Mouse (Mus musculus) CH12.LX (cell line): ENCODE results near the gene Fuk. TPM values are rescaled to one million over a fixed set of nuclear protein-coding genes. Genes with fewer than 3 reads are reported as not detected.

Experiments used
- DNase-seq: peaks from one replicate; pipeline ENCODE4 v3.0.0-alpha.2; 2013; ENCODE audit errors: extremely low read depth
- H3K27ac ChIP-seq: 2 replicates; pipeline ENCODE4 v1.5.1; 2012; ENCODE audit warnings: low read depth, mild to moderate bottlenecking, control low read depth, moderate library complexity; ENCODE audit not compliant: insufficient read depth
- H3K27me3 ChIP-seq: replicated peaks from 2 replicates; pipeline ENCODE3; 2012; ENCODE audit warnings: inconsistent platforms
- H3K36me3 ChIP-seq, 2 experiments: replicated peaks in 1 of 2; 2 replicates each; pipeline versions ENCODE3 to v1.6.1; 2012; ENCODE audit warnings: inconsistent platforms in 1 of 2, low read length in 1 of 2, mild to moderate bottlenecking in 1 of 2, mixed read lengths in 1 of 2, moderate library complexity in 1 of 2; ENCODE audit not compliant: control insufficient read depth in 1 of 2, insufficient read depth in 1 of 2
- H3K4me1 ChIP-seq, 2 experiments: 2 replicates each; pipeline ENCODE4 v1.6.1; 2012; ENCODE audit warnings: inconsistent platforms in 1 of 2, moderate library complexity in 1 of 2; ENCODE audit not compliant: insufficient read depth in 2 of 2, control insufficient read depth in 1 of 2
- H3K4me2 ChIP-seq: 2 replicates; pipeline ENCODE4 v1.6.1; 2012; ENCODE audit warnings: low read depth, mild to moderate bottlenecking, control low read depth; ENCODE audit not compliant: poor library complexity, insufficient read depth, severe bottlenecking
- H3K4me3 ChIP-seq, 3 experiments: fragments of 150-350 bp in 1 of 3; sonication (generic) in 1 of 3; replicated peaks in 1 of 3; 2 replicates each; pipeline versions ENCODE3 to v1.5.1; 2011 to 2012; ENCODE audit warnings: low read depth in 2 of 3, low read length in 2 of 3, mild to moderate bottlenecking in 2 of 3, moderate library complexity in 2 of 3, control low read depth in 1 of 3, improper control_type of control experiment in 1 of 3, inconsistent platforms in 1 of 3, mixed read lengths in 1 of 3; ENCODE audit not compliant: poor library complexity in 1 of 3
- H3K79me2 ChIP-seq: replicated peaks from 2 replicates; pipeline ENCODE4 v1.6.1; 2012; ENCODE audit warnings: mild to moderate bottlenecking, moderate library complexity; ENCODE audit not compliant: control insufficient read depth, poor library complexity, insufficient read depth, severe bottlenecking; ENCODE audit errors: extremely low read depth
- H3K9ac ChIP-seq: 2 replicates; pipeline ENCODE4 v1.6.1; 2012; ENCODE audit warnings: low read depth, mild to moderate bottlenecking, control low read depth, moderate library complexity; ENCODE audit not compliant: insufficient read depth
- H3K9me3 ChIP-seq: replicated peaks from 2 replicates; pipeline ENCODE3; 2012; ENCODE audit warnings: low read length, inconsistent platforms, mixed read lengths
- BHLHE40 ChIP-seq: IDR thresholded peaks from 2 replicates; pipeline ENCODE4 v1.6.1; 2011; ENCODE audit warnings: mild to moderate bottlenecking, low read depth, low read length, improper control_type of control experiment
- CHD1 ChIP-seq: IDR thresholded peaks from 2 replicates; pipeline ENCODE4 v1.6.1; 2012; ENCODE audit warnings: low read depth, low read length, improper control_type of control experiment, inconsistent platforms
- CHD2 ChIP-seq: IDR thresholded peaks from 2 replicates; pipeline ENCODE4 v1.6.1; 2011; ENCODE audit warnings: low read length, improper control_type of control experiment
- CTCF ChIP-seq, 2 experiments: IDR thresholded peaks in 1 of 2; conservative IDR thresholded peaks in 1 of 2; 2 replicates each; pipeline ENCODE4 v1.5.1; 2011 to 2012; ENCODE audit warnings: low read depth in 2 of 2, low read length in 2 of 2, improper control_type of control experiment in 1 of 2, inconsistent platforms in 1 of 2, mild to moderate bottlenecking in 1 of 2, moderate library complexity in 1 of 2
- E2F4 ChIP-seq: IDR thresholded peaks from 2 replicates; pipeline ENCODE4 v1.6.1; 2011; ENCODE audit warnings: low read depth, low read length, improper control_type of control experiment; ENCODE audit not compliant: insufficient replicate concordance
- EP300 ChIP-seq: IDR thresholded peaks from 2 replicates; pipeline ENCODE4 v1.6.1; 2011; ENCODE audit warnings: low read length, improper control_type of control experiment
- ETS1 ChIP-seq: conservative IDR thresholded peaks from 2 replicates; pipeline ENCODE4 v1.6.1; 2012; ENCODE audit warnings: low read depth, mild to moderate bottlenecking, inconsistent platforms, low read length, improper control_type of control experiment, moderate library complexity
- IRF4 ChIP-seq: IDR thresholded peaks from 2 replicates; pipeline ENCODE4 v1.6.1; 2014; ENCODE audit warnings: low read depth, mild to moderate bottlenecking, inconsistent platforms, low read length, improper control_type of control experiment
- JUN ChIP-seq: IDR thresholded peaks from 2 replicates; pipeline ENCODE4 v1.6.1; 2011; ENCODE audit warnings: low read depth, mild to moderate bottlenecking, low read length, improper control_type of control experiment, moderate library complexity; ENCODE audit not compliant: insufficient read depth
- JUND ChIP-seq: conservative IDR thresholded peaks from 2 replicates; pipeline ENCODE4 v1.6.1; 2011; ENCODE audit warnings: low read depth, low read length, improper control_type of control experiment
- KAT2A ChIP-seq: IDR thresholded peaks from 2 replicates; pipeline ENCODE4 v1.6.1; 2012; ENCODE audit warnings: low read length, improper control_type of control experiment, inconsistent platforms; ENCODE audit not compliant: insufficient replicate concordance
- MAFK ChIP-seq: IDR thresholded peaks from 2 replicates; pipeline ENCODE4 v1.6.1; 2011; ENCODE audit warnings: low read length, improper control_type of control experiment; ENCODE audit not compliant: insufficient replicate concordance
- MAX ChIP-seq: IDR thresholded peaks from 2 replicates; pipeline ENCODE4 v1.6.1; 2011; ENCODE audit warnings: low read length, improper control_type of control experiment
- MAZ ChIP-seq: IDR thresholded peaks from 2 replicates; pipeline ENCODE4 v1.6.1; 2012; ENCODE audit warnings: low read depth, mild to moderate bottlenecking, inconsistent platforms, low read length, improper control_type of control experiment, moderate library complexity
- MEF2A ChIP-seq: IDR thresholded peaks from 2 replicates; pipeline ENCODE4 v1.6.1; 2014; ENCODE audit warnings: low read depth, mild to moderate bottlenecking, inconsistent platforms, low read length, improper control_type of control experiment, borderline replicate concordance
- MYC ChIP-seq: IDR thresholded peaks from 2 replicates; pipeline ENCODE4 v1.6.1; 2011; ENCODE audit warnings: low read depth, mild to moderate bottlenecking, improper control_type of control experiment, low read length
- NELFE ChIP-seq: IDR thresholded peaks from 2 replicates; pipeline ENCODE4 v1.6.1; 2011; ENCODE audit warnings: low read depth, low read length, improper control_type of control experiment
- PAX5 ChIP-seq: IDR thresholded peaks from 2 replicates; pipeline ENCODE4 v1.6.1; 2012; ENCODE audit warnings: low read length, inconsistent platforms, mixed read lengths
- POLR2A ChIP-seq: IDR thresholded peaks from 2 replicates; pipeline ENCODE4 v1.6.1; 2011; ENCODE audit warnings: low read depth, mild to moderate bottlenecking, improper control_type of control experiment, low read length
- RAD21 ChIP-seq: IDR thresholded peaks from 2 replicates; pipeline ENCODE4 v1.6.1; 2011; ENCODE audit warnings: low read depth, mild to moderate bottlenecking, low read length, improper control_type of control experiment, moderate library complexity
- RCOR1 ChIP-seq: conservative IDR thresholded peaks from 2 replicates; pipeline ENCODE4 v1.6.1; 2012; ENCODE audit warnings: low read depth, mild to moderate bottlenecking, inconsistent platforms, low read length, improper control_type of control experiment
- SIN3A ChIP-seq: IDR thresholded peaks from 2 replicates; pipeline ENCODE4 v1.6.1; 2012; ENCODE audit warnings: low read length, improper control_type of control experiment, inconsistent platforms
- SMC3 ChIP-seq: IDR thresholded peaks from 2 replicates; pipeline ENCODE4 v1.6.1; 2011; ENCODE audit warnings: low read depth, low read length, improper control_type of control experiment
- TBP ChIP-seq: conservative IDR thresholded peaks from 2 replicates; pipeline ENCODE4 v1.6.1; 2011; ENCODE audit warnings: low read depth, low read length, improper control_type of control experiment
- TCF12 ChIP-seq: IDR thresholded peaks from 2 replicates; pipeline ENCODE4 v1.6.1; 2014; ENCODE audit warnings: low read depth, mild to moderate bottlenecking, inconsistent platforms, low read length, improper control_type of control experiment
- UBTF ChIP-seq: IDR thresholded peaks from 2 replicates; pipeline ENCODE4 v1.6.1; 2012; ENCODE audit warnings: low read depth, mild to moderate bottlenecking, inconsistent platforms, low read length, improper control_type of control experiment, moderate library complexity
- USF2 ChIP-seq: conservative IDR thresholded peaks from 2 replicates; pipeline ENCODE4 v1.6.1; 2011; ENCODE audit warnings: low read depth, low read length, improper control_type of control experiment
- ZC3H11A ChIP-seq: IDR thresholded peaks from 2 replicates; pipeline ENCODE4 v1.6.1; 2012; ENCODE audit warnings: low read depth, mild to moderate bottlenecking, inconsistent platforms, low read length, improper control_type of control experiment
- ZKSCAN1 ChIP-seq: IDR thresholded peaks from 2 replicates; pipeline ENCODE4 v1.6.1; 2012; ENCODE audit warnings: low read depth, inconsistent platforms, low read length, improper control_type of control experiment, borderline replicate concordance
- ZMIZ1 ChIP-seq: IDR thresholded peaks from 2 replicates; pipeline ENCODE4 v1.6.1; 2012; ENCODE audit warnings: low read depth, mild to moderate bottlenecking, inconsistent platforms, low read length, improper control_type of control experiment
- ZNF384 ChIP-seq: IDR thresholded peaks from 2 replicates; pipeline ENCODE4 v1.6.1; 2012; ENCODE audit warnings: low read depth, low read length, improper control_type of control experiment, inconsistent platforms
- dilution Hi-C: fragments of 300-500 bp; cut with MboI; formaldehyde crosslinking; loops from 2 replicates; pipeline ENCODE4 v1.14.3; 2020; ENCODE audit warnings: low sequenced_read_pairs; ENCODE audit not compliant: extremely low pct_unique_long_range_greater_than_20kb, extremely low pct_ligation_motif_present
- in situ Hi-C: fragments of 300-500 bp; cut with MboI; formaldehyde crosslinking; loops from 3 replicates; pipeline ENCODE4 v1.14.3; 2019; ENCODE audit warnings: low sequenced_read_pairs, low pct_ligation_motif_present, low pct_unique_long_range_greater_than_20kb, mixed read lengths
- polyA plus RNA-seq: library from polyadenylated mRNA; unstranded; fragments of >175 nt; gene quantifications from 2 replicates; pipeline ENCODE4 v1.2.1, GENCODE M21; 2012; ENCODE audit warnings: low read depth; ENCODE audit not compliant: insufficient read length
- total RNA-seq, 2 experiments: library from RNA; depleted of rRNA; stranded (reverse); fragments of 300-350 nt in 1 of 2; fragments of >200 nt in 1 of 2; gene quantifications; 2 replicates each; pipeline ENCODE4 v1.2.3; 2012 to 2014

Fuk gene
- total and polyA plus RNA-seq, 3 experiments: 6.4 to 14.4 (median 6.8) TPM

DNA sequence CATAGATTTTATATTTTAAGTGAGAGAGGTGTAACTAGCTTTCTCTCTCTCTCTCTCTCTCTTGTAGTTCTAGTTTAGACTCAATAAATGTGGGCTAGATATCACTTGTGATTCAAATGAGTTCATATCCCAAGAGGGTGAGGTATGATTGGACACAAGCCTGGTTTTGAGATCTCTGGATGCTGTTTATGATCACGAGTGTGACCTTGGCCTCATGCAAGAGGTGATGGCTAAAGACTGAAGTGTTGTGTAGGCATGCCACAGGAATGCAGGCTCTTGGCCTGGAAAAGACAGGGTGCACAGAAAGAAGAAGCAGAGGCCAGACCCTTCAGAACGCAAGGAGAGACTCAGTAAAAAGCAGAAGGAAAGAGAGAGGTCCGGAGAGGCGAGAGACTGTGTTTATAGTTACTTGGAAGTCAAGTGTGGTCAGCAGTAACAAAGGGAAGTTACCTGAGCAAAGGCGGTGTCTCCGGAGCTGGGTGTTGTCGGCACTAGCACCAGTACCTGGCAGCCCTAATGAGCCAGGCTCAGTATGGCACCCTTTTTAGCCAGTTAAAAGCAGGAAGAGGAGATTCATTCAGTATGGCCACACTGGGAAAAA is 42.1 kb upstream of the Fuk start:
- in situ Hi-C loops (no loop called here), dilution Hi-C loops (no loop called here)
- no peaks in the 10 kb centered on the region for H3K9me3 ChIP-seq
- H3K36me3 ChIP-seq: peaks cover 3 to 68% of the 10 kb centered on the region in 2 experiments
- H3K27me3 ChIP-seq: no peaks in the 10 kb centered on the region
- DNase-seq: no peak
- peaks cover 20 to 85% of the 10 kb centered on the region in 2 experiments for H3K4me1 ChIP-seq
- H3K27ac ChIP-seq: no peak overlapping the region
- no peak overlapping the region for H3K9ac ChIP-seq
- no peak overlapping the region for H3K4me2 ChIP-seq
- TF ChIP-seq CTCF (conservative IDR thresholded peaks at IDR 0.05 in 1 of 2, IDR thresholded peaks at IDR 0.05 in 1 of 2; ENCODE audit: low read depth in 2 of 2, low read length in 2 of 2): no peak
- no peak for TF ChIP-seq ZKSCAN1
- TF ChIP-seq SIN3A: no peak
- no peak for TF ChIP-seq IRF4
- TF ChIP-seq ZMIZ1: no peak
- TF ChIP-seq TCF12: no peak
- TF ChIP-seq BHLHE40: no peak
- no peak for TF ChIP-seq MAX
- no peak for TF ChIP-seq RAD21
- no peak for TF ChIP-seq CHD1
- no peak for TF ChIP-seq MEF2A
- TF ChIP-seq ZC3H11A: no peak
- TF ChIP-seq JUND: no peak
- TF ChIP-seq UBTF: no peak
- no peak for TF ChIP-seq MYC
- no peak for TF ChIP-seq MAZ
- TF ChIP-seq SMC3: no peak
- no peak for TF ChIP-seq CHD2
- no peak for TF ChIP-seq USF2
- peaks cover 21% of the 10 kb centered on the region for H3K79me2 ChIP-seq
- no peak overlapping the region for H3K4me3 ChIP-seq

DNA sequence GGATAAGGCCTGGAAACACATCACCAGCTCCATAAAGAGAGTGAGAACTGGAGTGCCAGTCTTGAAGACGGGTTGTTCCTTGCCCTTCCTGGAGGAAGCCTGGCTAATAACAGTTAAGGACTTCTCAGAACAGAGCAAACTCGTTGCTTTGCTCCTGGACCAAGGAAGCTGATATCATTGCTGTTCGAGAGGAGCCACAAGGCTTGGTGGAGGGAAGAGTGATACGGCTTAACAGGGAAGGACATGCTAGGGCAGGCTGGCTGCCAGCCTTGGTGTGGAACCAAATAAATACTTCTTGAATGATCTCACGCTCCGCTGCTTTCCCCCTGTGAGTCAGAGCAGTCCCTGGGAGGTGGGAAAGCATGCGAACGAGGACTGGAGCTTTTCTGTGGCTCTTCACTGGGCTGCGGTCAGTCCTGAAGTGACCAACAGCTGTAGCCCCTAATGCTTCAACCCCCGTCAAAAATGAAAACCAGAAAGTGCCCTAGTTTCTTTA is 39.2 kb upstream of the Fuk start:
- H3K79me2 ChIP-seq: peaks cover 30% of the 10 kb centered on the region
- H3K9me3 ChIP-seq: no peaks in the 10 kb centered on the region
- no peak overlapping the region for H3K4me3 ChIP-seq
- DNase-seq: peak; percentile 72
- in situ Hi-C loops: no loop called here
- peak overlapping the region; percentile 77 for H3K27ac ChIP-seq
- no peak overlapping the region; the same call in 1 of the 2 replicates for H3K9ac ChIP-seq
- H3K4me2 ChIP-seq: peak overlapping the region; percentile 57
- TF ChIP-seq POLR2A (peak; percentile 26; the same call in 1 of the 2 replicates), MEF2A (peak; percentile 56; the same call in 1 of the 2 replicates), NELFE (0 out of 2 replicates have a peak, but pooled peaks have one; percentile 13), TCF12 (peak; percentile 42; the same call in 1 of the 2 replicates), MYC (peak; percentile 53; the same call in 1 of the 2 replicates), ZMIZ1 (peak; percentile 22; the same call in 1 of the 2 replicates), USF2 (no peak), RCOR1 (no peak), BHLHE40 (peak; percentile 64), KAT2A (no peak), E2F4 (no peak), MAX (no peak), EP300 (peak; percentile 77; the same call in 1 of the 2 replicates), PAX5 (peak; percentile 39; the same call in 1 of the 2 replicates), IRF4 (peak; percentile 89), MAFK (no peak), ZNF384 (peak; percentile 36; the same call in 1 of the 2 replicates), JUN (peak; percentile 47), ETS1 (peak; percentile 73), TBP (no peak)
- no peaks in the 10 kb centered on the region for H3K27me3 ChIP-seq
- peaks cover 27 to 92% of the 10 kb centered on the region in 2 experiments for H3K4me1 ChIP-seq
- dilution Hi-C loops: no loop called here
- peaks cover under 1 to 65% of the 10 kb centered on the region in 2 experiments for H3K36me3 ChIP-seq
